Comparison of ENCODE assay signal across 8 mouse cellular contexts in the genomic region with DNA sequence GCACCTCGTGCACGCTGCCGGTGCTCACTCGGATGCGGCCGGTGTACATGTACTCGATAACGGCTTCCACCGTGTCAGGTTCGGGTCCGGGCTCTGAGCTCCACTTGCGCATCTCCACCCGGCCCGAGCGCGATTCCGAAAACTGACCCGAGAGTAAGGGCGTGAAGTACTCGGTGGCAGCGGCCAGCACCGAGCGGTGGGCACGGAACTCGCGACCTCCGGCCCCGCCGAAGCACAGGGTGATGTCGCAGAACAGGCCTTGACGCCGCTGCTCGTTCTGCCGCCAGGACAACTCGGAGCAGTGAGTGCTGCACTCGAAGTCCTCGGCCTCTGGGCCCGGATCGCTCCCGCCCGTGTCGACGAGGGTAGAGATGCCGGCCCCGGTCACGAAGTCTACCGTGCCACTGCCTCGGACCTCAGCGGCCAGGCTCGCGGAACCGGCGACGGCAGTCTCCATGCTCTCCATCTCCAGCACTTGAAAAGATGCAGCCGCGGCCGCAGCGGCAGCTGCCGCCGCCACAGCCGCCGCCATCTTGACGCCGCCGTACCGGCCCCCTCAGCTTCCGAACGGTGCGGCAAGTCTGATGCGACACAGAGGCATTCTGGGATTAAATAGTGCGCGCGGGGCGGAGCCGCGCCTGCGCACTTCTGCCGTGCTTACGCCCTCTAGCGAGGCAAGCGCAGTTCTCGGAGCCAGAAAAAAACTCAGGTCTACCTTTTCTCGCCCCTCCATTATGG. TPM values are rescaled to one million over a fixed set of nuclear protein-coding genes. Genes with fewer than 3 reads are reported as not detected.
DNase-seq lines count a peak whose midpoint lies in the region; ATAC-seq and TF ChIP-seq lines count a peak whose summit lies in the region.

Klhl11 (minus strand) TSS at position 545 of the 738 bp plus-strand sequence.

- peak within 1 kb of the TSS; percentile 94 for H3K27ac ChIP-seq in gastrocnemius, adult 2 months
- peak within 1 kb of the TSS; percentile 93 for H3K27ac ChIP-seq in hindbrain, postnatal 0 days
- H3K27ac ChIP-seq in left cerebral cortex, adult 2 months: peak within 1 kb of the TSS; percentile 84

- no peaks in the 10 kb centered on the region for H3K9me3 ChIP-seq in hindbrain, postnatal 0 days (ENCODE audit: low read length)

- H3K27me3 ChIP-seq in hindbrain, postnatal 0 days (ENCODE audit: insufficient read depth, low read length): no peaks in the 10 kb centered on the region

- peak; percentile 84 for TF ChIP-seq CTCF in gastrocnemius, adult 2 months (IDR thresholded peaks at IDR 0.05)
- TF ChIP-seq CTCF in hindbrain, postnatal 0 days (IDR thresholded peaks at IDR 0.05; ENCODE audit: low read depth): peak; percentile 77
- peak; percentile 83 for TF ChIP-seq CTCF in left cerebral cortex, adult 2 months (IDR thresholded peaks at IDR 0.05)

- 0 out of 2 replicates have a peak, but pooled peaks cover 9% of the 10 kb centered on the region for H3K4me1 ChIP-seq in hindbrain, postnatal 0 days (ENCODE audit: insufficient read depth, low read length)

- peak; percentile 94 for ATAC-seq in hindbrain, postnatal 0 days
- peak; percentile 99 for ATAC-seq in megakaryocyte, adult 5-6 weeks (ENCODE audit: poor library complexity, severe bottlenecking)

- peaks cover 11% of the 10 kb centered on the region for H3K36me3 ChIP-seq in hindbrain, postnatal 0 days (ENCODE audit: insufficient read depth, low read length)

- H3K9ac ChIP-seq in hindbrain, postnatal 0 days (replicated peaks; ENCODE audit: low read length): peak within 1 kb of the TSS; percentile 97

- WGBS in hindbrain, postnatal 0 days: under 1% methylated on average over 77 of the region's 83 CpGs

- intact Hi-C loops in gastrocnemius, adult 2 months (cut with DNase I): loop anchor here (2.0 to 5.0 kb wide), 2 partner anchors 46 to 110 kb away; no protein-coding TSS in a partner anchor
- intact Hi-C loops in left cerebral cortex, adult 2 months (cut with DNase I): loop anchor here (2.0 to 5.0 kb wide), 2 partner anchors 46 to 110 kb away; no protein-coding TSS in a partner anchor

- H3K4me2 ChIP-seq in hindbrain, postnatal 0 days (ENCODE audit: low read depth, low read length): peak within 1 kb of the TSS; percentile 85

- peak; percentile 96 for DNase-seq in WW6 (ENCODE audit: low read depth, low spot score)
- DNase-seq in cerebellum, postnatal 4 days (ENCODE audit: low spot score in 2 of 2): peak; percentile 80 to 93
- peak; percentile 94 for DNase-seq in gastrocnemius, adult 2 months
- DNase-seq in hindbrain, postnatal 0 days (ENCODE audit: low spot score): peak; percentile 96
- DNase-seq in left cerebral cortex, adult 2 months (ENCODE audit: extremely low spot score in 1 of 2, low spot score in 2 of 2): peak; percentile 90 to 93
- DNase-seq in right cerebral cortex, adult 2 months (ENCODE audit: low spot score in 2 of 2): peak; percentile 91 to 92
- DNase-seq in urinary bladder, postnatal 14 days (ENCODE audit: low spot score): peak; percentile 89

- peak within 1 kb of the TSS; percentile 86 for H3K4me3 ChIP-seq in gastrocnemius, adult 2 months
- peak within 1 kb of the TSS; percentile 95 for H3K4me3 ChIP-seq in hindbrain, postnatal 0 days (ENCODE audit: low read length)
- H3K4me3 ChIP-seq in left cerebral cortex, adult 2 months: peak within 1 kb of the TSS; percentile 76

RNA-seq across cellular contexts. Expression of gene Klhl11, which starts in this region (rescaled TPM):
- total RNA-seq in gastrocnemius, adult 2 months (2021): 1 to 10 TPM; 4.7 to 4.9 TPM
- total RNA-seq in hindbrain, postnatal 0 days (2014; rRNA removed): 50.3 and 56.5 TPM in 2 replicates
- polyA plus RNA-seq in hindbrain, postnatal 0 days (2015; fragmentation: Nextera tagmentation; extraction: Ambion mirVana): 10.4 and 10.7 TPM in 2 replicates
- 100 to 1,000 TPM in 1 of 2 experiments, 10 to 100 TPM in 1; 98.9 to 109 TPM for total RNA-seq in left cerebral cortex, adult 2 months (2021)
- total RNA-seq in megakaryocyte, adult 5-6 weeks (2015): 5.9 and 8.1 TPM in 2 replicates
- 14.5 and 14.8 TPM in 2 replicates for total RNA-seq in megakaryocyte, adult 5-6 weeks (2017)

Comparison
In these comparisons a context has a peak if more than half of its experiments do, and no peak if none do; other contexts are left out.
1. Peak in every context shown above with its lines: DNase-seq, ATAC-seq, H3K4me3 ChIP-seq and H3K27ac ChIP-seq.